Mouse (Mus musculus): ENCODE data around the gene Cyp26b1.

The Cyp26b1 gene

GRCm38 (mm10) chr6:84579508-84579907 is 14.2 kb downstream of the Cyp26b1 start:
- in situ Hi-C loops (cut with MboI; ENCODE audit: low pct_unique_long_range_greater_than_20kb in 1 of 2, low sequenced_read_pairs in 2 of 2, unreplicated experiment in 1 of 2): loop anchor here (25.0 kb wide), 3 partner anchors 558 to 933 kb away; partner anchors contain the start of genes Egr4 (in 1 of the 2), Emx1 (in 1 of the 2), Fbxo41 (in 1 of the 2) and Spr (in 1 of the 2)

DNA sequence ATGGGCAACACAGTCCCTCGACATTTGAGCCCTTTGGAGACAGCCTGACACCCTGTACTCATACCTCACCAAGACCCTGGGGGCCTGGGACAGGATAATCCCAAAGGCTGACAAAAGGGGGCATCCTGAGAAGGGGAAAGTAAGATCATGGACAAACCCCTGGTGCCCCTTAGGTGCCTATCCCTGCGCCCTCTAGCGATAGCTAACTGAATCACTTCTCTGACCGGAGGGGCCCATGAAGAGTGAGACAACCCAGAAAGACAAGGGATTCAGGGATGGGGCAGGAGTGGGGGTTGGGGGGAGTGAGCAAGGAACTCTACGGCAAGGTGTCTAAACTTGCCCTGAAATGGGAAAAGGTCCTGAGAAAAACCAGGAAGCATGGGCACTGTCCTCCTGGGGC is 14.8 kb downstream of the Cyp26b1 start:
- in situ Hi-C loops (cut with MboI; ENCODE audit: low pct_unique_long_range_greater_than_20kb in 1 of 2, low sequenced_read_pairs in 2 of 2, unreplicated experiment in 1 of 2): loop anchor here (25.0 kb wide), 3 partner anchors 558 to 933 kb away; partner anchors contain the start of genes Egr4 (in 1 of the 2), Emx1 (in 1 of the 2), Fbxo41 (in 1 of the 2) and Spr (in 1 of the 2)

- in situ Hi-C loops (cut with MboI; ENCODE audit: low pct_unique_long_range_greater_than_20kb in 1 of 2, low sequenced_read_pairs in 2 of 2, unreplicated experiment in 1 of 2): loop anchor here (25.0 kb wide), 3 partner anchors 559 to 934 kb away; partner anchors contain the start of genes Egr4 (in 1 of the 2), Emx1 (in 1 of the 2), Fbxo41 (in 1 of the 2) and Spr (in 1 of the 2)
Measured at GRCm38 (mm10) chr6:84577898-84578297, 15.8 kb downstream of the Cyp26b1 start.

DNA sequence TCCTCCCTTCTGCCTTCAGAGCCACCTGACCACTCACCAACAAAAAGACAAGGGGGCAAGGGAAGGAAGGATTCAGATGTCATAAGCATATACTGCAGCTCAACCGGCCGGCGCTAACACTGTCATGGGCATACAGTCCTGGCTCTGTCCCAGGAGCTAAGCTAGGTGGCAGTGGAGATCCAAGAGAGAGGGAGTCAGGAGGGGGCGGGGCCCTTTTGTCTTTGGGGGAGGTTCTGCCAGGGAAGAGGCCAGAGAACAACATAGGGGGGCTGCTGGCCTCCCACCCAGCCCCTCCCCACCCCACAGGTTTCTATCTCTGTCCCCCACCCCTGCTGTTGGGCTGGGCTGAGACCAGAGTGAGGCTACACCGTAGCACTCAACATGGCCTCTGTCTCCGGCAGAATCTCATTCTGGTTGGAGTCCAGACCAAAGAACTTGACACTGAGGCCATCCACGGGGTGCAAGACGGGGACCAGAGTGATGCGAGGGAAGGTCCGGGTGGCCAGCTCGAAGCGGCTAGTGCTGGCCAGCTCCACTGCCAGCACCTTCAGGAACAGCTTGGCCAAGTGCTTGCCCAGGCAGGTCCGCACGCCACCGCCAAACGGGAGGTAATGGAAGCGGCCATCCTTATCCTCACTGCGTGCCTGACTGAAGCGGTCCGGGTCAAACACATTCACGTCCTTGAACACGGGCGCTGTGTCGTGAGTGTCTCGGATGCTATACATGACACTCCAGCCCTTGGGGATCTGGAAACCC is 19.6 kb downstream of the Cyp26b1 start:
- in situ Hi-C loops (cut with MboI; ENCODE audit: low pct_unique_long_range_greater_than_20kb in 1 of 2, low sequenced_read_pairs in 2 of 2, unreplicated experiment in 1 of 2): no loop called here

DNA sequence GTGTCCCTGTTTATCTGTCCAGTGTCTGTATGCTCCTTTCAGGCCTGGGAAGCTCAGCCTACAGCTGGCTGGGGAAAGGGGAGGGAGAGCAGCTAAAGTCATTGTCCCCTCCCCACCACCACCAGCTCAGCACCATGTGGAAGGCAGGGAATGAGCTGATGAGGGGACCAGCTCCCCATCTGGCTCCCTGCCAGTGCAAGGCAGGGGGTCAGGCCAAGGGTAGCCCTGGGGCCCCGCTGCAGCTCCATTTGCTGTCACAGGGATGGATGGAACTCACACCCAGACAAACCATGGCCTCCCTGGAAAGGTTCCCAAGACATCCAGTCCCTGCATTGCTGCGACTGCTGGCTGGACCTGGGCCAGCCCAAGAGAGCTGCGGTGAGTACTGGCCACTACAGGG is 23.7 kb downstream of the Cyp26b1 start:
- in situ Hi-C loops (cut with MboI; ENCODE audit: low pct_unique_long_range_greater_than_20kb in 1 of 2, low sequenced_read_pairs in 2 of 2, unreplicated experiment in 1 of 2): no loop called here

- in situ Hi-C loops (cut with MboI; ENCODE audit: low pct_unique_long_range_greater_than_20kb in 1 of 2, low sequenced_read_pairs in 2 of 2, unreplicated experiment in 1 of 2): no loop called here
Measured at GRCm38 (mm10) chr6:84569590-84569989, 24.1 kb downstream of the Cyp26b1 start.

DNA sequence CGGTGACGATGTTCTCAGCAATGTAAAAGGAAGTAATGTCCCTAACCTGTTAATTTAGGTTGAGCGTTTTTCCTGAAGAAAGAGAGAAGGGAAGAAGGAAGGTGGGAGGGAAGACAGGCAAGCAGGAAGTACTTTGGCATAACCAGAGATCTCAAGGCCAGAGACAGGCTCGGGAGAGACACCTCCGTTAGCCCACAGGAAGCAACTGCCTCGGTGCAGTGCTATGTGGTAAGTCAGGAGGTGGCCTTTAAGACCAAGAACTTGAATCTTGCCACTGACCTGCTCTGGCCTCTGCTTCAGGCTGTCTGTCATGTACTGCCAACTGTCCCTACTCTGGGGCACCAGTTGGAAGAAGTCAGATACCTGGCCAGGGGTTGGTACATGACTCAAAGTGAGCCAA is 24.8 kb downstream of the Cyp26b1 start:
- in situ Hi-C loops (cut with MboI; ENCODE audit: low pct_unique_long_range_greater_than_20kb in 1 of 2, low sequenced_read_pairs in 2 of 2, unreplicated experiment in 1 of 2): no loop called here

DNA sequence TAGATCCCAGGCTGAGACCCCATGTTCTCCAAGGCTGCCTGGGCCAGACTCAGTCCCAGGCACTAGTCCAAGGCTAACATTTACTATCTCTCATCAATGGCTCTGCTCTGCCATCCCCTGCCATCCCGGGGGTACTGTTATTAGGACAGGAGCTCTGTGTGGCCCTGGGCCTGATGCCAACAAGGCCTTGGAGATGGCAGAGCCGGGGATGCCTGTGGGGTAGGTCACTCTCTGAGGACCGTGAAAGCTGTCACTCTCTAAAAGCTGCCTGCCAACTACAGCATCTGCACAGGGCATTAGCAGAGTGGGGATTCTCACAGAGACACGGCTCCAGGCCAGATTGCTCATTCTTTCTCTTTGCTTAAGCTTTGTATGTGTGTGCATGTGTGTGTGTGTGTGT is 26.0 kb downstream of the Cyp26b1 start:
- in situ Hi-C loops (cut with MboI; ENCODE audit: low pct_unique_long_range_greater_than_20kb in 1 of 2, low sequenced_read_pairs in 2 of 2, unreplicated experiment in 1 of 2): no loop called here

- in situ Hi-C loops (cut with MboI; ENCODE audit: low pct_unique_long_range_greater_than_20kb in 1 of 2, low sequenced_read_pairs in 2 of 2, unreplicated experiment in 1 of 2): no loop called here
Measured at GRCm38 (mm10) chr6:84566825-84567224, 26.9 kb downstream of the Cyp26b1 start.

GRCm38 (mm10) chr6:84565245-84565644 is 28.5 kb downstream of the Cyp26b1 start:
- in situ Hi-C loops (cut with MboI; ENCODE audit: low pct_unique_long_range_greater_than_20kb in 1 of 2, low sequenced_read_pairs in 2 of 2, unreplicated experiment in 1 of 2): no loop called here

GRCm38 (mm10) chr6:84562948-84563347 is 30.8 kb downstream of the Cyp26b1 start:
- in situ Hi-C loops (cut with MboI; ENCODE audit: low pct_unique_long_range_greater_than_20kb in 1 of 2, low sequenced_read_pairs in 2 of 2, unreplicated experiment in 1 of 2): no loop called here

DNA sequence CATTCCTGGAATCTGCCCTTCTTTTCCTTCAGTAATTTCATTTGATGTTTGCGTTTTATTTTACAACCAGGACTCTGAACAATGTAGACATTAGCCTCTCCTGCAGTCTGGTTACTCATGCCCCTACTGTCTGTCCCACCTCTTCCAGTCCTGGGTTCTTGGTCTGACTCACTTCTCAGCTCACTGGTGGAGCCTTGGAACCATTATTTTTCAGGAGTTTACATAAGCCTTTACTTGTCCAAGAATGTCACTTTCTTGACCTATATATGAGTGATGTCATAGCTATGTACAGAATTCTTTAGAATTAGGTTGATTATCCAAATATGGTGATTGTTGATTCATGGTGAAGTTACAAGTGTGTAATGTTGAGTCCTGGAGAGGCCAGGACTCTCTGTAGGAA is 32.5 kb downstream of the Cyp26b1 start:
- in situ Hi-C loops (cut with MboI; ENCODE audit: low pct_unique_long_range_greater_than_20kb in 1 of 2, low sequenced_read_pairs in 2 of 2, unreplicated experiment in 1 of 2): no loop called here

DNA sequence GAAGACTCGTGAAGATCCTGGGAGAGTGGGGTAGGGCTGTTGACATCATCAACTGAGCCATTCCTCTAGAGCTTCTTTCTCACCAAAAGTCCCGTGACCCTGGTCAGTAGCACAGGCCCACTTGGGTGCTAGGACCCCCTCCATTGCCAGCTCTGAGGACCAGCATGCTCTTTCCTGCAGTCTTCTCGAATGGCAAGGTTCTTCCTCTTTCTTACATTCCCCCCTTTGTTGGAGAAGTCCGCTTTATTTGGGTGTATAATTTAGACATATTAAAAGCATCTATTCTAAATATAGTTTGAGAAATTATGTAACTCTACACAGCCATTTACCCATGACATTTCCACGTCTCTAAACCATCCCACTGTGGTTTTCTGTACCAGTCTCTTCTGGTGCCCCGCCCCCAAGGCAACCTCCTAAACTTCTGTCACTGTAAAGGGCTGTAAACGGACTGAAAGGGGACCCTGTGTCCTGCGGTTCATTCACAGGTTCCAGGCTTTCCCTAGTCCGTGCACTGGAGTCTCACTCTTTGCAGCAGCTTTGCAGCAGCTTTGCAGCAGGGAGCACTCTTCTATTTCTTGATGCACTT is 43.8 kb downstream of the Cyp26b1 start:
- in situ Hi-C loops (cut with MboI; ENCODE audit: low pct_unique_long_range_greater_than_20kb in 1 of 2, low sequenced_read_pairs in 2 of 2, unreplicated experiment in 1 of 2): no loop called here

GRCm38 (mm10) chr6:84545428-84545827 is 48.3 kb downstream of the Cyp26b1 start:
- in situ Hi-C loops (cut with MboI; ENCODE audit: low pct_unique_long_range_greater_than_20kb in 1 of 2, low sequenced_read_pairs in 2 of 2, unreplicated experiment in 1 of 2): no loop called here

- in situ Hi-C loops (cut with MboI; ENCODE audit: low pct_unique_long_range_greater_than_20kb in 1 of 2, low sequenced_read_pairs in 2 of 2, unreplicated experiment in 1 of 2): no loop called here
Measured at GRCm38 (mm10) chr6:84544359-84544758, 49.3 kb downstream of the Cyp26b1 start.

DNA sequence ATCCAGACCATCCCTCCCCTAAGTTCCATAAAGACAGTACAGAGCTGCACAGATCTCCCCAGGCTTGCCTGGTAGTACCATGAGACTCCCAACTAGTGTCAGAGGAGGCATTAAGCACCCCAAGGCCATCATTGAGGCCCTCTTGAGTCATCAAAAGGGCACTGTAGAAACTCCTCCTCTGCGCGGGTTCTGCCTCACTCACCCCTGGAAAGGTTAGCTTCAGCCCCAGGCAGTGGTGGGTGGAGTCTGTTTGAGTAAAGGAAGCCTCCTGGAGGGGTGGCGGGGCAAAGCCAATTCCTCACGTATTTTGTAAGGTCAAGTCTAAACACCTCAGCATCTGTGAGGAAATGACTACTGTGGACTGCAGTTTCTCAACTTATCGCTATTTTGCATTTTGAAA is 50.2 kb downstream of the Cyp26b1 start:
- in situ Hi-C loops (cut with MboI; ENCODE audit: low pct_unique_long_range_greater_than_20kb in 1 of 2, low sequenced_read_pairs in 2 of 2, unreplicated experiment in 1 of 2): no loop called here

GRCm38 (mm10) chr6:84539924-84540323 is 53.8 kb downstream of the Cyp26b1 start:
- in situ Hi-C loops (cut with MboI; ENCODE audit: low pct_unique_long_range_greater_than_20kb in 1 of 2, low sequenced_read_pairs in 2 of 2, unreplicated experiment in 1 of 2): no loop called here

- in situ Hi-C loops (cut with MboI; ENCODE audit: low pct_unique_long_range_greater_than_20kb in 1 of 2, low sequenced_read_pairs in 2 of 2, unreplicated experiment in 1 of 2): no loop called here
Measured at GRCm38 (mm10) chr6:84538681-84539080, 55.0 kb downstream of the Cyp26b1 start.

GRCm38 (mm10) chr6:84537611-84538197 is 56.0 kb downstream of the Cyp26b1 start:
- in situ Hi-C loops (cut with MboI; ENCODE audit: low pct_unique_long_range_greater_than_20kb in 1 of 2, low sequenced_read_pairs in 2 of 2, unreplicated experiment in 1 of 2): no loop called here

Data from mouse embryonic stem cell (cell line).